Mouse (Mus musculus) liver, embryonic 12.5 days (tissue): ENCODE data around the gene Macrod2. TPM values are rescaled to one million over a fixed set of nuclear protein-coding genes. Genes with fewer than 3 reads are reported as not detected.

Source experiments
- ATAC-seq: fragments of 200-750 bp; cut with Nextera tagmentation; 2 replicates; pipeline ENCODE4 v1.8.0; 2017; ENCODE audit warnings: moderate number of reproducible peaks, mild to moderate bottlenecking, moderate library complexity
- H3K27ac ChIP-seq: fragments of 300-500 bp; sonication (generic); 2 replicates; pipeline ENCODE4 v1.5.1; 2016; ENCODE audit warnings: mild to moderate bottlenecking
- H3K27me3 ChIP-seq: fragments of 300-500 bp; sonication (generic); replicated peaks from 2 replicates; pipeline ENCODE4 v1.6.1; 2016; ENCODE audit warnings: mild to moderate bottlenecking, moderate library complexity
- H3K36me3 ChIP-seq: fragments of 300-500 bp; sonication (generic); 2 replicates; pipeline ENCODE4 v1.6.1; 2016; ENCODE audit warnings: mild to moderate bottlenecking, moderate library complexity
- H3K4me1 ChIP-seq: fragments of 300-500 bp; sonication (generic); 2 replicates; pipeline ENCODE4 v1.6.1; 2016
- H3K4me2 ChIP-seq: fragments of 300-500 bp; sonication (generic); 2 replicates; pipeline ENCODE4 v1.6.1; 2016; ENCODE audit warnings: mild to moderate bottlenecking, moderate library complexity
- H3K4me3 ChIP-seq: fragments of 300-500 bp; sonication (generic); 2 replicates; pipeline ENCODE4 v1.5.1; 2016; ENCODE audit warnings: mild to moderate bottlenecking, moderate library complexity
- H3K9ac ChIP-seq: fragments of 300-500 bp; sonication (generic); 2 replicates; pipeline ENCODE4 v1.6.1; 2016; ENCODE audit warnings: mild to moderate bottlenecking, moderate library complexity
- H3K9me3 ChIP-seq: fragments of 300-500 bp; sonication (generic); replicated peaks from 2 replicates; pipeline ENCODE4 v1.6.1; 2016; ENCODE audit warnings: mild to moderate bottlenecking, moderate library complexity
- WGBS: fragments of 180-500 bp; shearing (Covaris S2); methylation state at CpG from one replicate; pipeline ENCODE4 v1.1.7; 2016; ENCODE audit not compliant: insufficient replicate concordance; 5-methylcytosine and 5-hydroxymethylcytosine counted together
- polyA plus RNA-seq: library from polyadenylated mRNA; unstranded; fragments of >200 nt; fragmentation: Nextera tagmentation; extraction: Ambion mirVana; gene quantifications from 2 replicates; pipeline ENCODE4 v1.2.1, GENCODE M21; 2016

Macrod2 gene
- polyA plus RNA-seq, 1 experiment from 2014 or later, result 11.3 TPM

DNA sequence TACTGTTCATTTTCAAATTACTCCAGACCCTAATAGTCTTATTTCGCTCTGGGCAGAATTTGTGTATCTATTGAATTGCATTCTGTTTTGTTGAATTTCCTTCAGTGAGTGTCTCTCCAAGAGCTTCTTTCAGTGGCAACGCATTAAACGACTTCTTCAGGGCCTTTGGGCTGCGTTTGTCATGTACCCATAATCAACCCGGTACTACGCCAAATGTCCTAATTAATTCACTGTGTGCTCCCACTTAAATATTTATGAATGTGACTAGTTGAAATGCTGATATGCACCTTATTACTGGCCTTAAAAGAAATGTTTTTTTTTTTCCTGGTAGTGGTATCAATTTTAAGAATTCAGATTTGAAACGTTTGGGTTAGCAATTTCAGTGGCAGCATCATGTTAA is 763.1 kb downstream of the Macrod2 start:
- Histone ChIP-seq H3K36me3 (no peaks in the 10 kb centered on the region), H3K4me2 (no peak overlapping the region), H3K27me3 (no peaks in the 10 kb centered on the region), H3K4me1 (no peaks in the 10 kb centered on the region), H3K9me3 (no peaks in the 10 kb centered on the region), H3K9ac (no peak overlapping the region), H3K4me3 (no peak overlapping the region), H3K27ac (no peak overlapping the region)
- whole genome bisulfite sequencing, result 71% methylated on average over 7 of the region's 7 CpGs
- ATAC-seq, result no peak

DNA sequence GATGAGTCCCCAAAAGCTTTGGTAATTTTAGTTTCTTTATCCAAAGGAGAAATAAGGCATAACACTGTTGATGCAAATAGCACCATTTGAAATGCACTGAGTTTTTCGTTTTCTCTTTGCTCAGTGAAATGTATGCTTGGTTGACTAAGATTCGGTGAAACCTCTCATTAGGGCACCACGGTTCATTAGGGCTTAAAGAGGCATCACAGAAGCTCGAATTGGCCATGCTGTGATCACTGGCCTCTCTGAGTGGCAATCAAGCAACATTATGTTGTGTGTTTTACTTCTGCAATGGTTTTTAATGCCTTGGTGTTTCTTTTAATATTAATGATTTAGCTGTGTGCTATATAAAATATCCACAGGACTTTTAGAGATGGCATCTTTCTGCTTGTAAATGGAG is 768.8 kb downstream of the Macrod2 start:
- Histone ChIP-seq H3K36me3 (no peaks in the 10 kb centered on the region), H3K27me3 (no peaks in the 10 kb centered on the region), H3K9ac (no peak overlapping the region), H3K4me1 (no peaks in the 10 kb centered on the region), H3K4me2 (no peak overlapping the region), H3K9me3 (no peaks in the 10 kb centered on the region), H3K4me3 (no peak overlapping the region), H3K27ac (no peak overlapping the region)
- WGBS, result 66% methylated on average over 4 of the region's 4 CpGs
- no peak for ATAC-seq

DNA sequence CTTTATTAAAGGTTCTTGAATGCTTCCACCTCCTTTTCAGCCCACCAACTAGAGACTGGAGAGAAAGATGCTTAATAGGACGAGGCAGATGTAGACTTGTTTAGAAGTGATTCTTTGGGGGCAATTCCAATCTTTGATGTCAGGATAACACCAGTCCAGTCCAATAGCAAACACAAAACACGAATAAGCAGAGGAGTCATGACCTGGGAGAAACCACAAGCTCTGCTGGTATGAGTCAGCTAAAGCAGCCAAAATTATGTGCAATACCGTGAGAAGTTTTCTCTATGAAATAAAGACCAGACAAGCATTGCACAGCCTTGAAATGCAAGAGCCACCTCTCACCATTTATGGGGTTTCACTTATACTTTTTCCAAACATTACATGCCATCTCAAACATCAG is 774.5 kb downstream of the Macrod2 start:
- H3K9ac ChIP-seq, result no peak overlapping the region
- H3K4me1 ChIP-seq, result no peaks in the 10 kb centered on the region
- H3K4me3 ChIP-seq, result no peak overlapping the region
- no peak overlapping the region for H3K27ac ChIP-seq
- H3K9me3 ChIP-seq, result no peaks in the 10 kb centered on the region
- ATAC-seq, result no peak
- 51% methylated on average over 3 of the region's 3 CpGs for WGBS
- no peaks in the 10 kb centered on the region for H3K27me3 ChIP-seq
- no peaks in the 10 kb centered on the region for H3K36me3 ChIP-seq
- H3K4me2 ChIP-seq, result no peak overlapping the region

DNA sequence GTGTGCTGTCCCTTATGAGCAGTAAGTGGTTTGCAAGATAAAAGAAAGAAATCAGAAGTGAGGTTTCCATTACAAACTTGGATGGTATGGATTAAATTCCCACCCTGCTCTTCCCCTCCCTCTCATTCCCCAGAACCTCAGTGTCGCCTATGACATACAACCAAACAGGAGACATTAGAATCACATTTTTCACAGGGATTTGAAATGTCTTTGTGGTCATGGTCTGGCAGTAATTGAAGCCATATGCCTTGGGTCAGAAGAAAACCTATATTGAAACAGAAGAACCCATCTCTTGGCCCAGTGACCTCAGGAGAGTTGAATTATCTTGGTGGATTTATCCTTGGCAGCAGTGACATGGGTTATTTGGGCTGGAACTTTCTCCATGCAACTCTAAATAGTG is 778.1 kb downstream of the Macrod2 start:
- no peak for ATAC-seq

DNA sequence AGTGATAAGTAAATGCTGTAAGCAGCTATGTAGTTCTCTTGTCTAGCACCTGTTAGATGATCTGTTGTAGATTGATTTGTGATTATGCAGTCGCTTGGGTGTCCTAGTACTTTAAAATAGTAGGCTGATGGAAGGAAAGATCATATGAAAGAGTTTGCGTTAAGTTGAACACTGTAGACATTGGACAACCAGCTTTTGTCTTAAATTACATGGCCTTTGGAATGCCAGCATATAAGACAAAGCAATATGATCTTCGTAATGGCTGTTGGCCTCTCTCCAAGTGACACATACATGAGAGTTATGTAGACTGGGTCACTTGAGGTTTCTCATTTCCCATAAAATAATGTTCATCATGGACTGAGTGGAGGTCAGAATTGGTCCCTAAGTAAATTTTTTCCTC is 778.5 kb downstream of the Macrod2 start:
- Histone ChIP-seq H3K9ac (no peak overlapping the region), H3K4me2 (no peak overlapping the region), H3K4me3 (no peak overlapping the region), H3K4me1 (no peaks in the 10 kb centered on the region), H3K9me3 (no peaks in the 10 kb centered on the region), H3K36me3 (no peaks in the 10 kb centered on the region), H3K27me3 (no peaks in the 10 kb centered on the region), H3K27ac (no peak overlapping the region)
- 58% methylated on average over 3 of the region's 3 CpGs for whole genome bisulfite sequencing
- no peak for ATAC-seq

More for the DNA sequence above, 778.1 kb downstream of the Macrod2 start:
- Histone ChIP-seq H3K9ac (no peak overlapping the region), H3K4me2 (no peak overlapping the region), H3K27me3 (no peaks in the 10 kb centered on the region), H3K4me3 (no peak overlapping the region), H3K27ac (no peak overlapping the region), H3K4me1 (no peaks in the 10 kb centered on the region), H3K36me3 (no peaks in the 10 kb centered on the region), H3K9me3 (no peaks in the 10 kb centered on the region)
- WGBS, result 48% methylated on average over 1 of the region's 1 CpGs

DNA sequence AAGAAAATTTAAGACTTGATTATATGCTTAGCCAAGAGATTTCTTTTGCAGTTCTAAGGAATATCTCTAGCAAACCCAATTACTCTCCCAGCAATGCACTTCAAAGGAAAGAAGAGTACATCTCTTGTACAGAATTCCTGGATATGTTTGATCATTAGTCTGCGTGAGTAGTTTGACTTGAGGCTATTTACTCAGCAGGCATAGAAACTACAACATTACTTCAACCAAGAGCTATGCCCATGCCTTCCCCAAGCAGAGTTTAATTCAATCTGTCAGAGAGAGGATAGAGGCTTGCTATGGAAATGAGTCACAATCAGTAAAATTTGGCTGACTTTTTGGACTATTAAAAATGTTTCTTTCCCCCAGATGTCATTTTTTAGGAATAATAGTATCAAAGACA is 785.5 kb downstream of the Macrod2 start:
- Histone ChIP-seq H3K9ac (no peak overlapping the region), H3K9me3 (no peaks in the 10 kb centered on the region), H3K4me1 (no peaks in the 10 kb centered on the region), H3K4me2 (no peak overlapping the region), H3K27me3 (no peaks in the 10 kb centered on the region), H3K4me3 (no peak overlapping the region), H3K36me3 (no peaks in the 10 kb centered on the region), H3K27ac (no peak overlapping the region)
- no peak for ATAC-seq
- 51% methylated on average over 1 of the region's 1 CpGs for WGBS

DNA sequence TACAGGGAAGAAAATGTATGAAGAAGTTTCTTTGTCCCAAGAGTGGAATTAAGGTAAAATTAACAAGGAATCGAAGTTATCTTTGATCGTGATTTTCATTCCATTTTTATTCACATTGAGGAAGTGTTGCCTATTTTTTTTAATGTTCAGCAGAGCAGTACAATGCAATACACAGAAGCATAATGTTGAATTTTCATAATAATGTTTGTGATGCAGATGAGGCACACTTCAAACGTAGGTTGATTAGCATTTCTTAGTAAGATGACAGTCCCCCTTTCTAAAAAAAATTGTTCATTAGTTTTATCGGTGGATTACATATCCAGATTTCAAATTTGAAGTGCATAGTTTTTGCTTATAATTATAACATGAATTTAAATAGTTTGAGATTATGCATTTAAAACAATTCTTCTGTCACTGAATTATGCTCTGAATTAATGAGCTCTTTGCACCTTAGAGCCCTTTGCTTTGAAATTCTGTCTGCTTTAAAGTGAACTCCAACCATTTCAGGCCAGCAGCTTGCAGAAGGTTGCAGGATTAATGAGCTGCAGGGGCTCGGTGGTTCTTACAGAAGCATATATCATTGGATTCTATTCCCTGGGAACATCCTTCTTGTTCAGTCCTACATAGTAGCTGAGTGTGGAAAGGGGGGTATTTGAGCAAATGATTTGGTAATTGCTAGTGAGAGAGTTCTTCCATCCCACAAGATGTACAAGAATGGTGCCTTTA is 787.1 kb downstream of the Macrod2 start:
- H3K4me3 ChIP-seq, result no peak overlapping the region
- 59% methylated on average over 5 of the region's 5 CpGs for WGBS

DNA sequence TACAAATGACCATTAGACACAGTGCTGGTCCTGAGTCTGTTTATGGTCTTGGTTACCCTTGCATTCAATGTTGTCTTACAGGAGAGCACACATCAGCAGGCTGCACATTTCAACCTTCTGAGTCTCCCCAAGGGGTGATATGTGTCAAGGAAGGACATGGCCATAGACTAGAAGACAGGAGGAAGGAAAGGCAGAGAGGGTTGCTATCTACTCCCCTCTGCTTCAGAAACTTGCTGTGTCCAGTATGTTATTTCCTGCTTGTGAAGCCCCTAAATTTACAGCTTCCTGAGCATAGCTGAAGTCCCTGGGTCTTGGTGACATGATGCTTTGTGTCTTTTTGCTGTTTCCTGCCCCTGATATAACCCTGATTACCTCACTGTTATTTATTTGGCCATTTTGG is 799.4 kb downstream of the Macrod2 start:
- H3K27me3 ChIP-seq, result no peaks in the 10 kb centered on the region
- H3K4me1 ChIP-seq, result no peaks in the 10 kb centered on the region
- no peaks in the 10 kb centered on the region for H3K9me3 ChIP-seq
- H3K4me3 ChIP-seq, result no peak overlapping the region
- ATAC-seq, result peak; percentile 32; the same call in 1 of the 2 replicates
- H3K9ac ChIP-seq, result no peak overlapping the region
- H3K27ac ChIP-seq, result no peak overlapping the region
- no peak overlapping the region for H3K4me2 ChIP-seq
- H3K36me3 ChIP-seq, result no peaks in the 10 kb centered on the region

More for the DNA sequence above, 787.1 kb downstream of the Macrod2 start:
- Histone ChIP-seq H3K9ac (no peak overlapping the region), H3K9me3 (no peaks in the 10 kb centered on the region), H3K4me2 (no peak overlapping the region), H3K27me3 (no peaks in the 10 kb centered on the region), H3K36me3 (no peaks in the 10 kb centered on the region), H3K4me1 (no peaks in the 10 kb centered on the region), H3K27ac (no peak overlapping the region)
- ATAC-seq, result no peak

DNA sequence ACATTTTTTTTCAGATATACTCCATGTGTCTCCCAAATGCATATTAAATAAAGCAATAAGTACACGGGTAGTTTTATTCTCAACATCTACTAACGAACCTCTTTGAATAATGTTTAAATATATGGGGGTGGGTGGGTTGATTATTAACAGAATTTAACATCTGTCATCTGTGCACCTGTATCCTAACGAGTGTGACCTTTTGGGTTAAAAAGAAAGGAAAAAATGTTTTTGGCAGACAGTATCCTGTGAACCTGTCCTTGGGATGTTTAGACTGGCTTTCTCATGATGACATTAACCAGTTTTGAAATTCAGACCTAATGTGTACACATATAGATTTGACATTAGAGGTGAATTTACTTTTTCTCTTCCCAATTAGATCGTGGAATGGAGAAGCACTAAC is 805.4 kb downstream of the Macrod2 start:
- WGBS, result 54% methylated on average over 4 of the region's 4 CpGs
- ATAC-seq, result no peak
- no peak overlapping the region for H3K4me2 ChIP-seq

DNA sequence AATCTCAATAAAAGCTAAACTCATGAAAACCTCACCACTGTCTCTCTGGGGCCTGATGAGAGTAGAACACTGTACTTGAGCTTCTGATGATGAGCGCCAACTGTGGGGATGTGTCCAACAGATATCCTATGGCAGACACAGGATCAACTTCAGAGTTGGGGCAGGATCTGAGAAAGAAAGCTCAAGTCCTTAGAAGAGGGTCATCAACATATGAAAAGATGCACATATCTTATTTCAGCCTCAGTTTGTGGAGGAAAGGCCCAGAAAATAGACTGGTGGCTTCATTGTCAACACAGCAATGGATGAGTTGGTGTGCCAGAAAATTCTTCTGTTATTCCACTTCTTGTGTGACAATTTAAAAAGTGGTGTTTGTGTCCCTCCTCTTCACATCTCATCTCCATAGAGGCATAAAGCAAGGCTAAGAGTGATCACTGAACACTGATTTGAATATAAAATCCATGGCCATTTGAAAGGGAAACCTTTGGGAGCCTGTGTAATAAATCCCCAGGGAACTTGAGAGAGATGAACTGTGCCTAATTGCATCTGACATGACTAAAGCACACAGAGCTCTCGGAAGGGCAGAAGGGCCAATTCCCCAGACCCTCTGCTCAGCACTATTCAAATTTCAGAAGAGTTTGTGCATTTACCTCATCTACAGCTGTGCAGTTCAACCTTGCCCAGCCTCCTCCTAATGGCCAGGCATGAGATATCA is 806.4 kb downstream of the Macrod2 start:
- no peaks in the 10 kb centered on the region for H3K4me1 ChIP-seq
- no peaks in the 10 kb centered on the region for H3K27me3 ChIP-seq
- ATAC-seq, result no peak
- WGBS, result 68% methylated on average over 2 of the region's 2 CpGs
- H3K9me3 ChIP-seq, result no peaks in the 10 kb centered on the region
- H3K4me3 ChIP-seq, result no peak overlapping the region
- no peak overlapping the region for H3K4me2 ChIP-seq
- no peaks in the 10 kb centered on the region for H3K36me3 ChIP-seq
- H3K9ac ChIP-seq, result no peak overlapping the region
- no peak overlapping the region for H3K27ac ChIP-seq

More for the DNA sequence above, 805.4 kb downstream of the Macrod2 start:
- H3K4me3 ChIP-seq, result no peak overlapping the region
- H3K27ac ChIP-seq, result no peak overlapping the region
- no peaks in the 10 kb centered on the region for H3K27me3 ChIP-seq
- H3K9me3 ChIP-seq, result no peaks in the 10 kb centered on the region
- no peak overlapping the region for H3K9ac ChIP-seq
- H3K4me1 ChIP-seq, result no peaks in the 10 kb centered on the region
- no peaks in the 10 kb centered on the region for H3K36me3 ChIP-seq

DNA sequence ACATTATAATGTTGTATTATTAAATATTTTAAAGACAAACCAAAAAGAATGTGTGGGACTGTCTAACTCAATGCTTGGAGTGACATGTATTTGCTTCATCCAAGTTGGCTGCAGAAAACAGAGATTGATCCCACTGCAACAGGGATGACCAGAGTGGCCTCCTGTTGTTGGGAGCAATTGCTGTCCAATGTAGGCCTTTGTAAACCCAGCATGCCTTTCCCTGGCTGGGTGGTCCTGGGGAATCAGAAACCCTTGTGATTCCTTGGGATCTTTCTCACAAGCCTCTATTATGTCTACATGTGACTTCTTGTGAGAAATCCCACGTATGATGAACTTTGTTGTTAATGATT is 806.9 kb downstream of the Macrod2 start:
- no peak overlapping the region for H3K4me3 ChIP-seq
- no peak overlapping the region for H3K9ac ChIP-seq
- no peaks in the 10 kb centered on the region for H3K9me3 ChIP-seq
- no peaks in the 10 kb centered on the region for H3K27me3 ChIP-seq
- H3K4me2 ChIP-seq, result no peak overlapping the region
- H3K27ac ChIP-seq, result no peak overlapping the region
- ATAC-seq, result no peak
- H3K4me1 ChIP-seq, result no peaks in the 10 kb centered on the region
- WGBS, result 52% methylated on average over 1 of the region's 1 CpGs
- no peaks in the 10 kb centered on the region for H3K36me3 ChIP-seq

DNA sequence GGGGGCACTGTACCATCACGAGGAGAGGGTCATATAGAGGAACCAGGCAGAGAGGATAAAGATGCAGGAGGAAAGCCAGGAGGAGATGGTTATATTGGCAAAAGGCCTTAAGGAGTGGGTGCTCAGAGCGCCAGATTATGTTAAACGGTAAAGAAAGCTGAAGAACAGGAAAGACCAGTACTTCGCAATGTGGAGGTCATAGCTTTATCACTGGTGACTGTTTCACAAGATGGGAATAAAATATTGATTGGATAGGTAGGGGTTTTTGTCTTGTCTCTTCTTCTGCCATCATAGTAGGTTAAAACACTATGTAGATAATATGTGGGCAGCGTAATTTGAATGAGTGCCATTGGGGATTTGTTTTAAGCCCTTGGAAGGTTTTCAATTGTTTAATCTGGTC is 816.2 kb downstream of the Macrod2 start:
- 68% methylated on average over 5 of the region's 5 CpGs for WGBS
- H3K4me3 ChIP-seq, result no peak overlapping the region

DNA sequence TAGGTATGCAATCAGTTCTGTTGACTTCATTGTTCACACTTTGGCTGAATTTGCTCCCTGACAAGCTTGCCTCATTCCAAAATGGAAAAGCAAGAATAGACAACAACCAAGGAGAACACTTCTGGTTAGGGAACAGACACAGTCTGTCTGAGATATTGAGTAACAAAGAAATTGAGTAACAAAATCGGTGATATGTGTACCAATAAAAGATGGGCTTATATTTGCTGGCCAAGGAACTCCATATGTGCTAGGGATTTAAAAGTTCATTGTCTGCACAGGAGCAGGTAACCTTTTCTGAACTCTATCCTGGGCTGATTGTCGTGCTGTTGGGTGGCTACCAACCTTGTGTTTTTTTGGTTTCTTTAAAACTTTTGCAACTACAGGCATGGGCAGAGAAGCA is 817.2 kb downstream of the Macrod2 start:
- no peak overlapping the region for H3K9ac ChIP-seq
- H3K27me3 ChIP-seq, result no peaks in the 10 kb centered on the region
- no peak overlapping the region for H3K27ac ChIP-seq
- ATAC-seq, result no peak
- no peak overlapping the region for H3K4me2 ChIP-seq
- H3K4me1 ChIP-seq, result no peaks in the 10 kb centered on the region
- H3K36me3 ChIP-seq, result no peaks in the 10 kb centered on the region
- H3K9me3 ChIP-seq, result no peaks in the 10 kb centered on the region
- no peak overlapping the region for H3K4me3 ChIP-seq
- WGBS, result 65% methylated on average over 2 of the region's 2 CpGs

More for the DNA sequence above, 816.2 kb downstream of the Macrod2 start:
- no peak overlapping the region for H3K9ac ChIP-seq
- no peaks in the 10 kb centered on the region for H3K4me1 ChIP-seq
- no peaks in the 10 kb centered on the region for H3K27me3 ChIP-seq
- H3K27ac ChIP-seq, result no peak overlapping the region
- no peak for ATAC-seq
- no peaks in the 10 kb centered on the region for H3K36me3 ChIP-seq
- H3K4me2 ChIP-seq, result no peak overlapping the region
- H3K9me3 ChIP-seq, result no peaks in the 10 kb centered on the region
